In genomic region chr4:44502196-44502867, GRCm38 (mm10) we compare ENCODE assay signal across 21 mouse cellular contexts.
A peak's percentile ranks its signal among the peaks of the same experiment; 100 is the strongest.
DNase-seq lines count a peak whose midpoint lies in the region; ATAC-seq and TF ChIP-seq lines count a peak whose summit lies in the region.
"Had no signal": no experiment of that assay in that cellular context is flagged by ENCODE, and none has a peak within 500 bp of the region (broad histone marks: within the 10 kb centered on the region; RNA-seq: fewer than 3 reads in every experiment).

No protein-coding gene starts in this region.

- H3K4me1 ChIP-seq in heart, embryonic 11.5 days (ENCODE audit: control insufficient read depth, insufficient read depth, low read length) = no peaks in the 10 kb centered on the region
- no peaks in the 10 kb centered on the region for H3K4me1 ChIP-seq in lung, postnatal 0 days (ENCODE audit: insufficient read depth, low read depth, low read length)
- H3K4me1 ChIP-seq: limb, embryonic 13.5 days had no signal

- no peak overlapping the region for H3K4me3 ChIP-seq in heart, embryonic 11.5 days (ENCODE audit: low read depth, low read length)
- no peak overlapping the region for H3K4me3 ChIP-seq in lung, postnatal 0 days (ENCODE audit: low read depth, low read length)
- H3K4me3 ChIP-seq: forebrain, embryonic 12.5 days; heart, adult 2 months; hindbrain, embryonic 12.5 days; limb, embryonic 13.5 days; myocyte; neural tube, embryonic 15.5 days had no signal

- ATAC-seq in heart, embryonic 11.5 days (replicated peaks; ENCODE audit: insufficient number of reproducible peaks, low FRiP score, low TSS enrichment) = no peak
- ATAC-seq in lung, postnatal 0 days = peak; percentile 21; the same call in 1 of the 2 replicates
- ATAC-seq: inflammation-experienced regulatory T-cells, adult 6 months; liver, postnatal 0 days had no signal

- WGBS in heart, embryonic 11.5 days (ENCODE audit: insufficient replicate concordance) = 56% methylated on average over 9 of the region's 9 CpGs
- 51% methylated on average over 9 of the region's 9 CpGs for WGBS in lung, postnatal 0 days

- H3K4me2 ChIP-seq in heart, embryonic 11.5 days = no peak overlapping the region
- no peak overlapping the region for H3K4me2 ChIP-seq in lung, postnatal 0 days (replicated peaks; ENCODE audit: low read depth, low read length)
- H3K4me2 ChIP-seq: forebrain, embryonic 12.5 days; hindbrain, embryonic 12.5 days; limb, embryonic 13.5 days; neural tube, embryonic 15.5 days had no signal

- no peak overlapping the region for H3K9ac ChIP-seq in heart, embryonic 11.5 days (ENCODE audit: low read depth, low read length)
- no peak overlapping the region for H3K9ac ChIP-seq in lung, postnatal 0 days (replicated peaks; ENCODE audit: low read depth)
- H3K9ac ChIP-seq: forebrain, embryonic 12.5 days; hindbrain, embryonic 12.5 days; limb, embryonic 13.5 days; liver, postnatal 0 days; neural tube, embryonic 15.5 days had no signal

- TF ChIP-seq EP300 in lung, postnatal 0 days (IDR thresholded peaks at IDR 0.05) = no peak

- DNase-seq in heart, adult 11 months = peak; percentile 1
- peak; percentile 49 for DNase-seq in lung, postnatal 0 days (ENCODE audit: low spot score)
- DNase-seq in lung, postnatal 25 days (ENCODE audit: low spot score) = no peak
- peak; percentile 31 for DNase-seq in embryo, embryonic 10.5 days (ENCODE audit: low spot score)
- peak; percentile 38 to 65 for DNase-seq in kidney, postnatal 25 days
- DNase-seq in left cerebral cortex, adult 8-10 months (ENCODE audit: low spot score in 2 of 2) = no peak
- DNase-seq in adrenal gland, postnatal 10 days = no peak
- DNase-seq: adrenal gland, postnatal 14 days; cerebellum, adult 18-20 months; cerebellum, postnatal 36 days; gastrocnemius, postnatal 10 days; heart, adult 2 months; liver, postnatal 0 days had no signal

- no peak overlapping the region for H3K27ac ChIP-seq in heart, embryonic 11.5 days (ENCODE audit: low read depth, low read length)
- no peak overlapping the region for H3K27ac ChIP-seq in lung, postnatal 0 days (ENCODE audit: low read length)
- H3K27ac ChIP-seq: forebrain, embryonic 12.5 days; heart, adult 2 months; hindbrain, embryonic 12.5 days; limb, embryonic 13.5 days; neural tube, embryonic 15.5 days had no signal

- H3K36me3 ChIP-seq in heart, embryonic 11.5 days (ENCODE audit: control insufficient read depth, insufficient read depth, low read length) = no peaks in the 10 kb centered on the region
- no peaks in the 10 kb centered on the region for H3K36me3 ChIP-seq in lung, postnatal 0 days (ENCODE audit: insufficient read depth, low read length)
- H3K36me3 ChIP-seq: forebrain, embryonic 12.5 days; hindbrain, embryonic 12.5 days; limb, embryonic 13.5 days; neural tube, embryonic 15.5 days had no signal

- TF ChIP-seq CTCF in lung, postnatal 0 days (IDR thresholded peaks at IDR 0.05) = no peak

- H3K27me3 ChIP-seq in heart, embryonic 11.5 days (ENCODE audit: control insufficient read depth, insufficient read depth, low read length) = no peaks in the 10 kb centered on the region
- no peaks in the 10 kb centered on the region for H3K27me3 ChIP-seq in lung, postnatal 0 days (replicated peaks; ENCODE audit: insufficient read depth, low read length)
- H3K27me3 ChIP-seq: CH12.LX; neural tube, embryonic 15.5 days had no signal

- no peaks in the 10 kb centered on the region for H3K9me3 ChIP-seq in heart, embryonic 11.5 days (replicated peaks; ENCODE audit: control insufficient read depth, low read length)
- no peaks in the 10 kb centered on the region for H3K9me3 ChIP-seq in lung, postnatal 0 days (ENCODE audit: low read length)
- H3K9me3 ChIP-seq: forebrain, embryonic 12.5 days; limb, embryonic 13.5 days; neural tube, embryonic 15.5 days had no signal

Comparison
In these comparisons a context has a peak if more than half of its experiments do, and no peak if none do; other contexts are left out.
1. DNase-seq: peak in heart, adult 11 months (single experiment), lung, postnatal 0 days (single experiment), embryo, embryonic 10.5 days (single experiment) and kidney, postnatal 25 days (2 of 2); none in lung, postnatal 25 days (single experiment), left cerebral cortex, adult 8-10 months (0 of 2) and adrenal gland, postnatal 10 days (single experiment).